Mouse (Mus musculus) testis, adult 2 months (tissue): ENCODE results near the gene Cbln1. TPM values are rescaled to one million over a fixed set of nuclear protein-coding genes. Genes with fewer than 3 reads are reported as not detected.
A peak's percentile ranks its signal among the peaks of the same experiment; 100 is the strongest.

Source experiments
- H3K27ac ChIP-seq: fragments of 200-500 bp; 2 replicates; pipeline ENCODE4 v1.5.1; 2012; ENCODE audit warnings: low read depth, low read length; ENCODE audit not compliant: control insufficient read depth, insufficient read depth
- H3K27me3 ChIP-seq: fragments of 200-500 bp; 2 replicates; pipeline ENCODE4 v1.6.1; 2012; ENCODE audit warnings: mild to moderate bottlenecking, low read length, moderate library complexity; ENCODE audit not compliant: control insufficient read depth, insufficient read depth
- H3K36me3 ChIP-seq: fragments of 200-500 bp; 2 replicates; pipeline ENCODE4 v1.6.1; 2012; ENCODE audit warnings: mild to moderate bottlenecking, low read length; ENCODE audit not compliant: control insufficient read depth, insufficient read depth
- H3K4me1 ChIP-seq: fragments of 200-500 bp; 2 replicates; pipeline ENCODE4 v1.6.1; 2012; ENCODE audit warnings: low read length; ENCODE audit not compliant: control insufficient read depth, insufficient read depth
- H3K4me3 ChIP-seq: fragments of 200-500 bp; 2 replicates; pipeline ENCODE4 v1.5.1; 2012; ENCODE audit warnings: low read depth, mild to moderate bottlenecking, low read length, moderate library complexity, mixed read lengths; ENCODE audit not compliant: control insufficient read depth
- CTCF ChIP-seq: fragments of 200-500 bp; IDR thresholded peaks from 2 replicates; pipeline ENCODE4 v1.5.1; 2012; ENCODE audit warnings: low read depth, mild to moderate bottlenecking, inconsistent platforms, low read length, moderate library complexity; ENCODE audit not compliant: control insufficient read depth, insufficient read depth, insufficient replicate concordance
- POLR2A ChIP-seq: fragments of 200-500 bp; IDR thresholded peaks from 2 replicates; pipeline ENCODE4 v1.6.1; 2012; ENCODE audit warnings: low read depth, mild to moderate bottlenecking, inconsistent platforms, low read length, moderate library complexity; ENCODE audit not compliant: control insufficient read depth
- polyA plus RNA-seq: library from polyadenylated mRNA; depleted of rRNA; stranded (reverse); fragments of >200 nt; gene quantifications from 2 replicates; pipeline ENCODE4 v1.2.3, GENCODE M21; 2012; rRNA removed

Cbln1 gene
- polyA plus RNA-seq, 1 experiment = 3.7 TPM

GRCm38 (mm10) chr8:87461801-87462200 is 10.6 kb downstream of the Cbln1 start:
- Histone ChIP-seq H3K4me1 (peaks cover 10% of the 10 kb centered on the region), H3K27me3 (no peaks in the 10 kb centered on the region), H3K27ac (peak overlapping the region; percentile 35; the same call in 1 of the 2 replicates), H3K4me3 (peak overlapping the region; percentile 65), H3K36me3 (no peaks in the 10 kb centered on the region)
- no peak for TF ChIP-seq CTCF

GRCm38 (mm10) chr8:87456949-87457348 is 15.5 kb downstream of the Cbln1 start:
- no peaks in the 10 kb centered on the region for H3K27me3 ChIP-seq
- no peaks in the 10 kb centered on the region; the same call in 1 of the 2 replicates for H3K4me1 ChIP-seq
- H3K36me3 ChIP-seq = no peaks in the 10 kb centered on the region
- no peak for TF ChIP-seq CTCF
- no peak for TF ChIP-seq POLR2A
- H3K27ac ChIP-seq = no peak overlapping the region
- no peak overlapping the region for H3K4me3 ChIP-seq

GRCm38 (mm10) chr8:87452815-87453214 is 19.6 kb downstream of the Cbln1 start:
- no peak overlapping the region for H3K4me3 ChIP-seq
- TF ChIP-seq CTCF = no peak
- TF ChIP-seq POLR2A = no peak
- no peaks in the 10 kb centered on the region for H3K27me3 ChIP-seq
- H3K27ac ChIP-seq = no peak overlapping the region
- H3K36me3 ChIP-seq = no peaks in the 10 kb centered on the region
- peaks cover 6% of the 10 kb centered on the region for H3K4me1 ChIP-seq

GRCm38 (mm10) chr8:87451737-87452136 is 20.7 kb downstream of the Cbln1 start:
- Histone ChIP-seq H3K27ac (no peak overlapping the region), H3K36me3 (no peaks in the 10 kb centered on the region), H3K27me3 (no peaks in the 10 kb centered on the region), H3K4me3 (no peak overlapping the region), H3K4me1 (peaks cover 6% of the 10 kb centered on the region)
- no peak for TF ChIP-seq POLR2A
- TF ChIP-seq CTCF = no peak

- H3K36me3 ChIP-seq = no peaks in the 10 kb centered on the region
- no peaks in the 10 kb centered on the region for H3K27me3 ChIP-seq
- no peak for TF ChIP-seq POLR2A
- TF ChIP-seq CTCF = no peak
- H3K4me1 ChIP-seq = no peaks in the 10 kb centered on the region
- H3K4me3 ChIP-seq = no peak overlapping the region
- no peak overlapping the region for H3K27ac ChIP-seq
These were observed 37.8 kb downstream of the Cbln1 start for GRCm38 (mm10) chr8:87434592-87434991.

- Histone ChIP-seq H3K4me3 (no peak overlapping the region), H3K36me3 (no peaks in the 10 kb centered on the region), H3K4me1 (no peaks in the 10 kb centered on the region), H3K27me3 (no peaks in the 10 kb centered on the region), H3K27ac (no peak overlapping the region)
- TF ChIP-seq POLR2A = no peak
- TF ChIP-seq CTCF = no peak
These were observed 45.2 kb downstream of the Cbln1 start for GRCm38 (mm10) chr8:87427188-87427587.

- no peaks in the 10 kb centered on the region for H3K4me1 ChIP-seq
- TF ChIP-seq POLR2A = no peak
- TF ChIP-seq CTCF = no peak
- H3K4me3 ChIP-seq = no peak overlapping the region
These were observed 47.7 kb downstream of the Cbln1 start for GRCm38 (mm10) chr8:87424706-87425105.

GRCm38 (mm10) chr8:87421697-87422096 is 50.7 kb downstream of the Cbln1 start:
- no peak overlapping the region for H3K27ac ChIP-seq
- no peak overlapping the region for H3K4me3 ChIP-seq
- no peaks in the 10 kb centered on the region for H3K27me3 ChIP-seq
- no peaks in the 10 kb centered on the region for H3K36me3 ChIP-seq
- no peaks in the 10 kb centered on the region for H3K4me1 ChIP-seq
- TF ChIP-seq CTCF (no peak), POLR2A (no peak)

More at GRCm38 (mm10) chr8:87424706-87425105, 47.7 kb downstream of the Cbln1 start:
- Histone ChIP-seq H3K27me3 (no peaks in the 10 kb centered on the region), H3K36me3 (no peaks in the 10 kb centered on the region), H3K27ac (no peak overlapping the region)

Other genes with a start within 250 kb of the Cbln1 start
- gene 4933402J07Rik, start 91.2 kb upstream of the Cbln1 start, polyA plus RNA-seq = 284 and 307 TPM in 2 replicates